Mouse (Mus musculus) forebrain, embryonic 13.5 days (tissue): ENCODE results near the gene Igf2r. TPM values are rescaled to one million over a fixed set of nuclear protein-coding genes. Genes with fewer than 3 reads are reported as not detected.

Experiments
- ATAC-seq: fragments of 200-750 bp; cut with Nextera tagmentation; 2 replicates; pipeline ENCODE4 v1.8.0; 2017
- H3K27ac ChIP-seq: fragments of 300-500 bp; sonication (generic); 2 replicates; pipeline ENCODE4 v1.5.1; 2015; ENCODE audit warnings: inconsistent platforms, mild to moderate bottlenecking, moderate library complexity
- H3K27me3 ChIP-seq: fragments of 300-500 bp; sonication (generic); 2 replicates; pipeline ENCODE4 v1.6.1; 2015; ENCODE audit warnings: mild to moderate bottlenecking, inconsistent platforms
- H3K36me3 ChIP-seq: fragments of 300-500 bp; sonication (generic); 2 replicates; pipeline ENCODE4 v1.6.1; 2015; ENCODE audit warnings: mild to moderate bottlenecking, inconsistent platforms; ENCODE audit not compliant: poor library complexity, severe bottlenecking
- H3K4me1 ChIP-seq: fragments of 300-500 bp; sonication (generic); 2 replicates; pipeline ENCODE4 v1.6.1; 2015; ENCODE audit warnings: inconsistent platforms
- H3K4me2 ChIP-seq: fragments of 300-500 bp; sonication (generic); 2 replicates; pipeline ENCODE4 v1.6.1; 2015; ENCODE audit warnings: inconsistent platforms, mild to moderate bottlenecking, moderate library complexity
- H3K4me3 ChIP-seq: fragments of 300-500 bp; sonication (generic); 2 replicates; pipeline ENCODE4 v1.5.1; 2015; ENCODE audit warnings: mild to moderate bottlenecking, inconsistent platforms
- H3K9ac ChIP-seq: fragments of 300-500 bp; sonication (generic); 2 replicates; pipeline ENCODE4 v1.6.1; 2015; ENCODE audit warnings: mild to moderate bottlenecking, inconsistent platforms
- H3K9me3 ChIP-seq: fragments of 300-500 bp; sonication (generic); replicated peaks from 2 replicates; pipeline ENCODE4 v1.6.1; 2016; ENCODE audit warnings: inconsistent platforms
- WGBS: fragments of 180-500 bp; shearing (Covaris S2); methylation state at CpG from one replicate; pipeline ENCODE4 v1.1.7; 2015; 5-methylcytosine and 5-hydroxymethylcytosine counted together
- polyA plus RNA-seq: library from polyadenylated mRNA; unstranded; fragments of >200 nt; fragmentation: Nextera tagmentation; extraction: Ambion mirVana; gene quantifications from 2 replicates; pipeline ENCODE4 v1.2.1, GENCODE M21; 2015

Igf2r gene
- polyA plus RNA-seq, 1 experiment from 2014 or later: 10.5 TPM

DNA sequence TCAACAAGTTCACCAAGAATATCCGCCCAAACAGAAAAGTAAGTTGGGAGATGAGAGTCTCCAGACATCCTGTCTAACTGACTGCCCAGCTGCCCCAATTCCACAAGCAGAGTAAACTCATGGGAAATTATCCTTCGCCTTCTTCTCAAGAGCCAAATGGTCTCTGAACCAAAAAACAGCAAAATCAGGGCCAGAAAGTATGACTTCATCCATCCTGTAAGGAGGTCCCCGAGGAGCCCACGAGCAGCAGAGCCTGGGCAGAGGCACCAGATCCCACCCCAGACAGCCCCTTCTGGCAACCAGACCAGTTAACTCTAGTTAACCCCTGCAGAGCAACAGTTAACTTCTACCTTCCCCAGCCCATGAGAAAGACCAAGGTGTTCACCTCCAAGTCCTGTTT lies 29.9 kb downstream of the Igf2r start:
- H3K27ac ChIP-seq: no peak overlapping the region
- H3K4me3 ChIP-seq: no peak overlapping the region
- no peaks in the 10 kb centered on the region for H3K27me3 ChIP-seq
- H3K4me1 ChIP-seq: peaks cover 11% of the 10 kb centered on the region; the same call in 1 of the 2 replicates
- no peak overlapping the region for H3K4me2 ChIP-seq
- H3K9ac ChIP-seq: no peak overlapping the region
- H3K36me3 ChIP-seq: peaks cover 87% of the 10 kb centered on the region
- no peak for ATAC-seq
- H3K9me3 ChIP-seq: peaks cover 29% of the 10 kb centered on the region
- WGBS: 90% methylated on average over 4 of the region's 4 CpGs

DNA sequence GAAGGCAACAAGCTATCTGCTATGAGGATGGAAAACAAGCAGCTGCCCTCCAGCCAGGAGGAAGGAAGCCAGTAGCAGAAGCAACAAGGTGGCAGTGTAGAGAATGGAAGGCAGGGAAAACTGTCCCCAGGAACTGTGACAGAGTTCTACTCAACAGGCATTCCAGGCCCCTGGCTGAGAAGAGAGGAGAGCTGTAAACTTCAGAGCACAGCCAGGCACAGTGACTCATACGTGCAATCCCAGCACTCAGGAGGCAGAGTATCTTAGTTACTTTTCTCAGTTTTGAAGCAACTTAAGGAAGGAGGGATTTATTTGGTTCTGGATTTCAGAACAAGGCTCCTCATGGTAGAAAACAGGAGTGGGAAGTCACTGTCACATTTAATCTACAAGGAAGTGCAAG lies 31.5 kb downstream of the Igf2r start:
- H3K4me3 ChIP-seq: no peak overlapping the region
- H3K9ac ChIP-seq: no peak overlapping the region
- H3K36me3 ChIP-seq: peaks cover 90% of the 10 kb centered on the region
- WGBS: 84% methylated on average over 1 of the region's 1 CpGs
- no peak overlapping the region for H3K4me2 ChIP-seq
- no peaks in the 10 kb centered on the region for H3K27me3 ChIP-seq
- ATAC-seq: no peak
- H3K9me3 ChIP-seq: peaks cover 22% of the 10 kb centered on the region
- no peak overlapping the region for H3K27ac ChIP-seq
- peaks cover 11% of the 10 kb centered on the region; the same call in 1 of the 2 replicates for H3K4me1 ChIP-seq

DNA sequence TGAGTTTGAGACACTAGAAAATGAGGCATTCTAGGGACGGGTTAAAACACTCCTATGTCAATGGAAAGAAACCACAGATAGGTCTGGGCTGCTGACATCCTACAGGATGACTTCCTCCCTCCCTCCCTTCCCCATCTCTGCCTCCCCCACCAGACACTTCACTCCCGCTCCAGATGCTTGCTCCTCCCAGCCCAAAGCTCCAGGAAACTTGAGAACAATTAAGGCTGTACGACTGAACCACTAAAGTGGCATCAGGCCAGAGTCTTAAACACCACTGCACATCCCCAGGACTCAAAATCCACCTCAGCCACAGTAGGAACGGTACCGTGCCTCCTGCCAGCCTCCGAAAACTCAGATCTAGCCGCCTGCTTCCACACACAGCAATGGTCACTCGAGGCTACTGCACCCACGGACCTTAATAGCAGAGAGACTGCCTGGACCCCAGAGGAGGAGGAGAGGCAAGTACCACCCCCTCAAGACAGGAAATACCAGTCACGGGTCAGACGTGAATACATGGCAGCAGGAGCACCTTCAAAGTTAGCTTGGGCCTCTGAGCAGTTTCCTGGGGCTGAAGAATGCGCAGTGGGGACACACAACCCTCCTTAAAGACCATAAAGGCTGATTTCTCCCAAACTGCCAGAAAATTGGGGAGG lies 35.1 kb downstream of the Igf2r start:
- WGBS: 70% methylated on average over 12 of the region's 12 CpGs
- H3K4me1 ChIP-seq: no peaks in the 10 kb centered on the region
- H3K4me3 ChIP-seq: no peak overlapping the region
- H3K9me3 ChIP-seq: no peaks in the 10 kb centered on the region
- H3K27me3 ChIP-seq: no peaks in the 10 kb centered on the region
- no peak overlapping the region for H3K9ac ChIP-seq
- H3K4me2 ChIP-seq: no peak overlapping the region
- H3K36me3 ChIP-seq: peaks cover 91% of the 10 kb centered on the region
- no peak overlapping the region for H3K27ac ChIP-seq
- ATAC-seq: no peak

DNA sequence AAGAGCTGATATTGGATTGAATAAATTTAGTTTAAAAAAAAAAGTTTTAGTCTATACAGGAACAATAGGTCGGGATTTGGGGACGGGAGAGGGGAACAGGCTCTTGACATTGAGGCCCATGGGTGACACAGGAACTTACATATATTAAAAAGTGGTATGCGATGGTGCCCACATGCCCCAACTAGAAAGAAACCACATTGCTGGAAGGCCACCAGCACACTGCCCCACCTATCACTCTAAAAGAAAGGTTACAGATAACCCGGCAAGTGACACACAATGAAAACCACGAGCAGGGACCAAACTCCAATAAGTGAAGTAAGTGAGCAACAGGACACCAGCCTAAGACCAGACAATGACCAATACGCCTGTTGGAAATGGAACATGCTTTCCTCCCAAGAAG lies 36.3 kb downstream of the Igf2r start:
- Histone ChIP-seq H3K9ac (no peak overlapping the region), H3K36me3 (peaks cover 81% of the 10 kb centered on the region), H3K9me3 (no peaks in the 10 kb centered on the region), H3K27ac (no peak overlapping the region), H3K27me3 (no peaks in the 10 kb centered on the region), H3K4me3 (no peak overlapping the region), H3K4me1 (no peaks in the 10 kb centered on the region), H3K4me2 (no peak overlapping the region)
- no peak for ATAC-seq
- 93% methylated on average over 6 of the region's 6 CpGs for WGBS

DNA sequence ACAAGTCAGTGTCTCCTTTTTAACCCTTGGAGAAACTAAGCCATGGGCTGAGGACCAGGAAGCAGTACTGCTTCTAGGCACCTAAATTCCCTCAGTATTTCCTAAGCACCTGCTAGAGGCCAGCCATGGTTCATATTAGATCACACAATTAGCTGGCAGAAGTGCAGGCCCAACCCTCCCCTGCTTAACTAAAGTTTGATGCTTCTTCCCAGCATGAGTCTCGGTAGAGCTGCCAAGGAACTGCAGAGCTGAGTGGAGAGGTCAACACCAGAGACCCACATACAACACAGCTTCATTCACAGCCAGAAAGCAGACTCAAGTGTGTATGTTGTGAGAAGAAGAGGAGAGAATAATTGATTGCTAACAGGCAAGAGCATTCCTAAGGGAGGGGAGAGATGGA lies 40.9 kb downstream of the Igf2r start:
- Histone ChIP-seq H3K36me3 (peaks cover 70% of the 10 kb centered on the region), H3K4me1 (peaks cover 11% of the 10 kb centered on the region), H3K9me3 (no peaks in the 10 kb centered on the region), H3K4me2 (no peak overlapping the region), H3K4me3 (no peak overlapping the region), H3K27ac (no peak overlapping the region), H3K27me3 (no peaks in the 10 kb centered on the region), H3K9ac (no peak overlapping the region)
- ATAC-seq: no peak
- WGBS: 56% methylated on average over 1 of the region's 1 CpGs

DNA sequence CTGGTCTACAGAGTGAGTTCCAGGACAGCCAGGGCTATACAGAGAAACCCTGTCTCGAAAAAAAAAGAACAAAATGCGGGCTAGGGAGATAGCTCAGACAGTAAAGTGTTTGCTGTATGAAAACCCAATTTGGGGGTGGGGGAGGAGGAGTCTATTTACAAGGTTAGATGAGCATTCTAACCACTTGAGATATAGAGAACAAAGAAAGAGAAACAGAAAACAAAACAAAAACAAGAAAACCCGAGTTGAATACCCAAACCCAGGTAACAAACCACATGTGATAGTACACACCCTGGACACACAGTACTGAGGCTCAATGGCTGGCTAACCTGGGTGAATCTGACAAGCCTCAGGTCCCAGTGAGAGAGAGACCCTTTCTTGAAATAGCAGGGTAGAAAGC lies 41.7 kb downstream of the Igf2r start:
- H3K36me3 ChIP-seq: peaks cover 63% of the 10 kb centered on the region

DNA sequence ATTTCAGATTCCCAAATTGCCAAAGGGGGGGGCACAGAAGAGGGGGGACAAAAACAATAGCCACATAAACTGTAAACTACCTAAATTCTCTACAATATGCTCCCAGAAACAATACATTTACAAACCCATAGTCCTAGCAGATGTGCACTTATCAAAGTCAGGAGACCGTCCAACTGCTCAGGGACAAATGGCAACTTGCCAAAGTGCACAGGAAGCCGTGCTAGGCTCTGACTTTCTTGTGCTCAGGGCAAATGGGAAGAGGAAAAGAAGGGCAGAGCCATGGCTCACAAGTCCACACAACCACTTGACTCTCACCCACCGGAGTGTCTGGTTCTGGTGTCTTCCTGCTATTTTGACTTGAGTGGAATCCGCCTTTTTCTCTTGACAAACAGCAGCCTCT lies 43.6 kb downstream of the Igf2r start:
- WGBS: 61% methylated on average over 4 of the region's 4 CpGs
- ATAC-seq: no peak

More for the DNA sequence above, 41.7 kb downstream of the Igf2r start:
- no peak overlapping the region for H3K4me2 ChIP-seq
- 91% methylated on average over 3 of the region's 3 CpGs for WGBS
- H3K27ac ChIP-seq: no peak overlapping the region
- no peak for ATAC-seq
- no peak overlapping the region for H3K9ac ChIP-seq
- H3K4me3 ChIP-seq: no peak overlapping the region
- no peaks in the 10 kb centered on the region for H3K27me3 ChIP-seq
- peaks cover 11% of the 10 kb centered on the region for H3K4me1 ChIP-seq
- H3K9me3 ChIP-seq: no peaks in the 10 kb centered on the region

DNA sequence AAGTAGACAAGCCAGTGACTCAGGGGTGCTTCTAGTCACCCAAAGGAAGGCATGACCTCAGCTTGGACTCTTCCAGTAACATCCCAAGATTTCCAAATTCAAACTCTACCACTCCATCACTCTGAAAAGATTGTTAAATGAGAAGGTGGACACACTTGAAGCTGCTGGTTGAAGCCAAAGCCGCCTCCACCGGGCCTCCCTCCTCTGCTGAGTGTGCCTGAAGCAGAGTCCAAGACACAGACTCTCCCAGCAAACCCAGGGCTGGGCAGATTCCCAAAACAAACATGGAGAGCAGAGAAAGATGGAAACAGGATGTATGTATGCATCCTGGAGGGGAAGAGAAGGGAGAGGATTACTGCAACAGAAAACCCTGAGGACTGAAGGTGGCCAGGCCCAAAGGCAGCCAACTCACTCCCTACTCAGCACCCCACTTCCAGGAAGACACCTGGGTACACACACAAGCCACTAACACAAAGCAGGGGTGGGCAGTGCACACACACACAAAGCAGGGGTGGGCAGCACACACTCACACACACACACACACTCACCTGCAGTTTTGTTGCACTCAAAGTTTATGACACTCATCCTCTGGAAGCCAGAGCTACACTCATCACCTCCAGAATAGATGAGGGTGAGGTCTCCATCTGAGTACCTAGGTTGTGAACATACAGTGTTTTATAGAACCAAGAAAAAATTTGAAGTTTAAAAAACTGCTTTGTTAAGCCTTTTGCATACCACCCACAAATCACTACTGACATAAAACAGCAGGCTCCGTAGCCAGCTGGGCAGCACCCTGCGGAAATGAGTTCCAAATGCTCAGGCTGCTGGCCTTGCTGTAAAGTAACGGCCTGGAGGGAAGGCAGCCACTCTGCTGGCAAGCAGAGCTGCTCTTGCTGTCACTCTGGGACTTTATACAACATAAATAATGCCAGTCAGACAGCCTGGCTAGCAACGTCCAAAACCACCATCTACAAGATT lies 44.4 kb downstream of the Igf2r start:
- no peak overlapping the region for H3K9ac ChIP-seq
- H3K4me2 ChIP-seq: no peak overlapping the region
- no peak overlapping the region for H3K4me3 ChIP-seq
- H3K9me3 ChIP-seq: no peaks in the 10 kb centered on the region
- WGBS: 81% methylated on average over 6 of the region's 6 CpGs
- H3K4me1 ChIP-seq: peaks cover 11% of the 10 kb centered on the region
- H3K27me3 ChIP-seq: no peaks in the 10 kb centered on the region
- H3K36me3 ChIP-seq: peaks cover 62% of the 10 kb centered on the region
- no peak overlapping the region; the same call in none of the 2 replicates for H3K27ac ChIP-seq
- ATAC-seq: no peak

More for the DNA sequence above, 43.6 kb downstream of the Igf2r start:
- peaks cover 63% of the 10 kb centered on the region for H3K36me3 ChIP-seq
- no peak overlapping the region for H3K9ac ChIP-seq
- H3K4me1 ChIP-seq: peaks cover 11% of the 10 kb centered on the region
- no peak overlapping the region for H3K4me3 ChIP-seq
- no peak overlapping the region for H3K4me2 ChIP-seq
- no peak overlapping the region; the same call in 1 of the 2 replicates for H3K27ac ChIP-seq
- no peaks in the 10 kb centered on the region for H3K27me3 ChIP-seq
- H3K9me3 ChIP-seq: no peaks in the 10 kb centered on the region

DNA sequence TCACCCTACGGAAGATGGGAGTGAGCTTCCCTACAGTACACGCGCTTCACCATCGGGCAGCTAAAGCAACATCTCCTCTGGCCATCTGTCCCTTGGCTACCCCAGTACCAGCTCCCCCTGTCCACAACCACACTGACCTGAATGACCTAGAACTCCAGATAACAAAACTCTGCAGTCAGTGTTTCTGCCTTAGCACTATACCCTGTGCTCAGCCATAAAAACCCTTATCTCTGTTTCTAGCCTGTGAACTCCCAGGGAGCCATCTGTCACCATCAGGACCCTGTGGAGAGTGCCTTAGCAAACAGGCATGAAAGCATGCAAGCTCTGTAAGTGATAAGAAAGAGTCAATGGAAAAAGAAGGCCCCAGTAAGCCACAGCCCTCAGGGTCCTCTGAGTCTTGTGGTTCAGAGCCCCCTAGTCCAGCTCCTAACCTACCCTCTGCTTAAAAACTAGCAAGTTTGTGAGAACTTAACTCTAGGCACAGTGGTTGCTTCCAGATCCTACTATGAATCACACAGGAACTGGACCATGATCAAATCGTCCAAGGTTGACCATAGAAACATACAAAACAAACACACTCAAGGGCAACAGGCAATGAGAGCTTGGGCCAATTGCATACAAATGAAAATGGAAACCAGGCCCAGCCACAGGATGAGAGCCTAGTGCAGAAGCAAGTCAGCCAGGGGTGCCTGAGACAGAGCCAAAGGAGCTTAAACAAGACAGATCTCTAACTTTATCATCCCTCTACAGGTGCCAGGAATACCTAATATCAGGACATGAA lies 45.3 kb downstream of the Igf2r start:
- H3K36me3 ChIP-seq: peaks cover 62% of the 10 kb centered on the region
- WGBS: 93% methylated on average over 5 of the region's 5 CpGs

DNA sequence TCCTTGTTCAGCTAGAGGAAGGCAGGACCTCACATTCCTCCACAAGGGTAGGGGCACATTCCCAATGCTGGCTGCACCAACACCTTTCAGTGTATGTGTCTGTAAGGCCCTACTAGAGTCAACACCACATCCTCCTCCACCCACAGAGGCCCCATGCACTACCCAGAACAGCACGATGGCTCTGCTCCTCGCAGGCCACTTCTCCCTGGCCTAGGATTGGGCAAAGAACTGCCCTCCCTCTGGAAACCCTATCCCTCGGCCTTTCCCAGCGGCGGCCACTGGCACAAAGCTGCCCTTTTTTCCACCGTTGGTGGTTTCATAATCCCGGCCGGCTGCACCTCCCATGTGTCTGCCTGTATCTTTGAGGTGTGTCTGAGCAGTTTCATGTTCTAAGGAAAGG lies 46.8 kb downstream of the Igf2r start:
- peaks cover 77% of the 10 kb centered on the region for H3K36me3 ChIP-seq

More for the DNA sequence above, 45.3 kb downstream of the Igf2r start:
- H3K4me2 ChIP-seq: no peak overlapping the region
- H3K4me1 ChIP-seq: peaks cover 11% of the 10 kb centered on the region
- no peak overlapping the region for H3K9ac ChIP-seq
- H3K27ac ChIP-seq: no peak overlapping the region
- no peak overlapping the region for H3K4me3 ChIP-seq
- no peaks in the 10 kb centered on the region for H3K9me3 ChIP-seq
- no peak for ATAC-seq
- H3K27me3 ChIP-seq: no peaks in the 10 kb centered on the region

DNA sequence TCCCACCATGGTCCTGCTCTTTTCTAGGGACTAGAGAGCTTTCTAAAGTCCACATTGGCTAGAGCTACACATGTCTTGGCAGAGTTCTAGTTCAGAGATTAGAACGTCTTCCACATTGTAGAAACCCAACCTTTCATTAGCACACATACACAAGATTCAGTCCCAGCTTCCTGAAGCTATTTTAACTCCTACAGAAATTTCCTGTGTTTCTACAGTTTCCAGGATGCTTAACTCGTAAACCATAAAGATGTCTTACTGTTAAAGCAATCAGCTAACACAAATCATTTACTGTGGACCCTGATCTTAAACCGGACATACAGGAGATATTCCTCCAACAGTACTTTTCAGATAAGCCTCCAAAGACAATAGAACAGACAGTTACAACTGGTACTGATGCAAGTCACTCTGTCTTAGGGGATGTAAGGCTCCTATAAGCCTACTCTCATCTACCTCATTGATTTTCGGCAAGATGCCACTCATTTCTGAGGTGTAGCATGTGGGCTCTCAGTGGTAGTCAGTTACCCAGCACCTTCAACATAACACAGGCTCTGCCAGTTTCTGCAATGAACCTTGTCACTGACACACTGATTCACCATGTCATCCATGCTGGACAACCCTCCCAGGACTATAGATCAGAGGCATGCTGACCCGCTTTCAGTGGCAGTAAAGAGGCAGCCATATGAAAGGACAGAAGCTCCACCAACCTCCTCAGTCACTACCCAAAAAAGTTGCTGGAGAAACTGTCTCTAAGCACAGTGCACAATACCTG lies 48.2 kb downstream of the Igf2r start:
- Histone ChIP-seq H3K36me3 (peaks cover 85% of the 10 kb centered on the region), H3K27ac (no peak overlapping the region), H3K9me3 (no peaks in the 10 kb centered on the region), H3K27me3 (no peaks in the 10 kb centered on the region), H3K4me3 (no peak overlapping the region), H3K4me1 (peaks cover 11% of the 10 kb centered on the region), H3K9ac (no peak overlapping the region), H3K4me2 (no peak overlapping the region)
- no peak for ATAC-seq
- WGBS: 87% methylated on average over 5 of the region's 5 CpGs

More for the DNA sequence above, 46.8 kb downstream of the Igf2r start:
- Histone ChIP-seq H3K27me3 (no peaks in the 10 kb centered on the region), H3K9ac (no peak overlapping the region), H3K4me3 (no peak overlapping the region), H3K4me2 (no peak overlapping the region), H3K9me3 (no peaks in the 10 kb centered on the region), H3K27ac (no peak overlapping the region), H3K4me1 (peaks cover 11% of the 10 kb centered on the region)
- ATAC-seq: no peak
- 68% methylated on average over 8 of the region's 8 CpGs for WGBS
